Mouse (Mus musculus): ENCODE measurements around the gene Brix1. TPM values are rescaled to one million over a fixed set of nuclear protein-coding genes. Genes with fewer than 3 reads are reported as not detected.

Brix1 gene
- total and polyA plus RNA-seq, 2 experiments from 2014 or later = 4.8 to 58.2 TPM

DNA sequence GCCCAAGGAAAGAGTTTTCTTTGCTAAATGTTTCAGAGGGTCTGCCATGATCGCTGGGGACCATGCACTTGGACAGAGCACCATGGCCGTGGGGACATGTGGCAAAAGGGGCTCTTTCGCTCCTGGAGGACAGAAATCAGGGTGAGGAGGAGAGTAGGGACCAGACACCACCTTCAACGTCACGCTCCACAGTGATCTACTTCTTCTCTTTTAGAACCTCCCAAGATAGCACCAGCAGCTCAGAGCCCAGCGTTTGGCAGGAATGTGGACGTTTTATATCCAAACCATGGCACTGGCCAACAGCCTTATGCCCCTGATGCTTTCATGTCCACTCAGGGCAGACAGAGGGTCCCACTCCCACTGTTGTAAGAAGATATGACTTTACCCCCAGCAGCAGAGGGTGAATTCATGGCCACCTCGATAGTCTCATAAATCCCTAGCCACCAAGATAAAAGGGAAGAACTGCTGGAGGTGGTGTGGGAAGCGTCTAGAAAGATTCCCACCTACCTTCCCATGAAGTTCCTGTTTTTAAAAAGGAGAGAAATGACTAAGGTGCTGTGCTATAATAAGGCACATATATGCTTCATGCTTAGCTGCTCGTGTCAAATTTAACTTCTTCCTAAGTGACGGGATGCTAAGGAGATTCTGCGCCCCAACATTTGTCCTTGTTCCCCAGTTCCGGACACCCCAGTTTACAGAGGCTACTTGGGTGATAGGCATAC lies 59.0 kb downstream of the Brix1 start:
- no peak overlapping the region for H3K27ac ChIP-seq
- H3K36me3 ChIP-seq (ENCODE audit: insufficient read depth, low read length) = no peaks in the 10 kb centered on the region
- H3K4me1 ChIP-seq (ENCODE audit: insufficient read depth, low read length) = no peaks in the 10 kb centered on the region
- no peak overlapping the region for H3K4me2 ChIP-seq (ENCODE audit: low read depth, low read length)
- no peaks in the 10 kb centered on the region for H3K9me3 ChIP-seq (ENCODE audit: low read length)
- TF ChIP-seq CTCF (IDR thresholded peaks at IDR 0.05; ENCODE audit: low read depth) = no peak
- ATAC-seq (no peak), DNase-seq (ENCODE audit: low spot score) (no peak)
- no peaks in the 10 kb centered on the region for H3K27me3 ChIP-seq (ENCODE audit: insufficient read depth, low read length)
- H3K4me3 ChIP-seq (ENCODE audit: low read length) = no peak overlapping the region
- WGBS = 95% methylated on average over 13 of the region's 13 CpGs
- no peak overlapping the region for H3K9ac ChIP-seq (replicated peaks; ENCODE audit: low read length)

DNA sequence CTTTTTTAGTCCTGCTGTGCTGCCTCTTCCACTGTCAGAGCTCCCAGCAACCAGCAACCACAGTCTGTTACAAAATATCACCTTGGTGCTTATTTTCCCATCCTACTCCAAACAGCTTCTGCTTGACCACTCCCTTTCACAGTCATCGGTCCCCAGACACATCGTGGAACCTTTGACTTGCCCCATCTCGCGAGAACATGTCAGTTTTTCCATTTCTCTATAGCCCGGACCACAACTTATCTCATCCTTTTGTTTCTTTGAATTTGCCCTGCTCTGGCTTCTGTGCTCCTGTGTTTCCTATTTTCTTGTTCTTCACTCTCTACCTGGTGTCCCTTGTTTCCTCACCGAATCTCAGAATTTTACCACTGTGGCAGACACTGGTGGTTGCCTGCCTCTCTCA lies 59.6 kb downstream of the Brix1 start:
- no peaks in the 10 kb centered on the region for H3K4me1 ChIP-seq (ENCODE audit: insufficient read depth, low read length)
- H3K9ac ChIP-seq (replicated peaks; ENCODE audit: low read length) = no peak overlapping the region
- DNase-seq (ENCODE audit: low spot score) (no peak), ATAC-seq (no peak)
- no peak overlapping the region for H3K4me3 ChIP-seq (ENCODE audit: low read length)
- no peaks in the 10 kb centered on the region for H3K36me3 ChIP-seq (ENCODE audit: insufficient read depth, low read length)
- WGBS = 90% methylated on average over 6 of the region's 6 CpGs
- no peak overlapping the region for H3K4me2 ChIP-seq (ENCODE audit: low read depth, low read length)
- no peaks in the 10 kb centered on the region for H3K27me3 ChIP-seq (ENCODE audit: insufficient read depth, low read length)
- no peak overlapping the region for H3K27ac ChIP-seq
- no peaks in the 10 kb centered on the region for H3K9me3 ChIP-seq (ENCODE audit: low read length)
- TF ChIP-seq CTCF (IDR thresholded peaks at IDR 0.05; ENCODE audit: low read depth) = no peak

Other genes with a start within 250 kb of the Brix1 start
- gene Gm21973, start 160.6 kb downstream of the Brix1 start, total RNA-seq (2014; rRNA removed) = not detected in 2 replicates
- gene Gm21973, start 160.6 kb downstream of the Brix1 start, polyA plus RNA-seq (2015; fragmentation: Nextera tagmentation; extraction: Ambion mirVana) = not detected in 2 replicates
- gene Agxt2, start 127.4 kb downstream of the Brix1 start, total RNA-seq (2014; rRNA removed) = not detected in 2 replicates
- gene Agxt2, start 127.4 kb downstream of the Brix1 start, polyA plus RNA-seq (2015; fragmentation: Nextera tagmentation; extraction: Ambion mirVana) = not detected in 2 replicates
- 5.3 and 8.0 TPM in 2 replicates for gene Dnajc21, start 15.4 kb downstream of the Brix1 start, total RNA-seq (2014; rRNA removed)
- 14.5 and 15.2 TPM in 2 replicates for gene Dnajc21, start 15.4 kb downstream of the Brix1 start, polyA plus RNA-seq (2015; fragmentation: Nextera tagmentation; extraction: Ambion mirVana)
- gene Rad1, start 71 bp upstream of the Brix1 start, total RNA-seq (2014; rRNA removed) = 14.9 and 15.5 TPM in 2 replicates
- 19.7 and 23.0 TPM in 2 replicates for gene Rad1, start 71 bp upstream of the Brix1 start, polyA plus RNA-seq (2015; fragmentation: Nextera tagmentation; extraction: Ambion mirVana)
- not detected in 2 replicates for gene Ttc23l, start 72.7 kb upstream of the Brix1 start, total RNA-seq (2014; rRNA removed)
- gene Ttc23l, start 72.7 kb upstream of the Brix1 start, polyA plus RNA-seq (2015; fragmentation: Nextera tagmentation; extraction: Ambion mirVana) = not detected in 2 replicates
- gene Rai14, start 228.7 kb upstream of the Brix1 start, total RNA-seq (2014; rRNA removed) = 9.0 and 11.0 TPM in 2 replicates
- 5.1 and 5.7 TPM in 2 replicates for gene Rai14, start 228.7 kb upstream of the Brix1 start, polyA plus RNA-seq (2015; fragmentation: Nextera tagmentation; extraction: Ambion mirVana)